Mouse (Mus musculus) mouse embryonic stem cell (cell line): ENCODE data around the gene Tubb2b.
"Not testable (repeated sequence)": the region's sequence is repeated elsewhere in the genome, so short reads cannot be mapped to it uniquely, and the experiment has no call there.

Experiments
- in situ Hi-C, 2 experiments: fragments of 300-500 bp; cut with MboI; formaldehyde crosslinking; loops; 1 replicate in 1 of 2; 3 replicates in 1 of 2; pipeline ENCODE4 v1.14.3; 2019 to 2020; ENCODE audit warnings: low sequenced_read_pairs in 2 of 2, low pct_unique_long_range_greater_than_20kb in 1 of 2, mixed read lengths in 1 of 2; ENCODE audit not compliant: unreplicated experiment in 1 of 2

The Tubb2b gene

GRCm38 (mm10) chr13:34114654-34115053, 15.6 kb downstream of the Tubb2b start:
- in situ Hi-C loops, result no loop called here

- in situ Hi-C loops, result no loop called here
Observed at GRCm38 (mm10) chr13:34113086-34113485, 17.2 kb downstream of the Tubb2b start.

- in situ Hi-C loops, result no loop called here
Observed at GRCm38 (mm10) chr13:34112369-34113081, 17.7 kb downstream of the Tubb2b start.

GRCm38 (mm10) chr13:34111878-34112277, 18.4 kb downstream of the Tubb2b start:
- in situ Hi-C loops, result no loop called here

GRCm38 (mm10) chr13:34111019-34111418, 19.2 kb downstream of the Tubb2b start:
- in situ Hi-C loops, result no loop called here

GRCm38 (mm10) chr13:34109677-34110058, 20.6 kb downstream of the Tubb2b start:
- in situ Hi-C loops, result no loop called here

GRCm38 (mm10) chr13:34109035-34109676, 21.1 kb downstream of the Tubb2b start:
- in situ Hi-C loops, result no loop called here

- in situ Hi-C loops, result no loop called here
Observed at GRCm38 (mm10) chr13:34106999-34107398, 23.3 kb downstream of the Tubb2b start.

GRCm38 (mm10) chr13:34106256-34106655, 24.0 kb downstream of the Tubb2b start:
- in situ Hi-C loops, result no loop called here

GRCm38 (mm10) chr13:34105364-34105763, 24.9 kb downstream of the Tubb2b start:
- in situ Hi-C loops, result no loop called here

- in situ Hi-C loops, result no loop called here
Observed at GRCm38 (mm10) chr13:34101908-34102307, 28.4 kb downstream of the Tubb2b start.

- in situ Hi-C loops, result no loop called here
Observed at GRCm38 (mm10) chr13:34101247-34101646, 29.0 kb downstream of the Tubb2b start.

GRCm38 (mm10) chr13:34100733-34101132, 29.5 kb downstream of the Tubb2b start:
- in situ Hi-C loops, result no loop called here

- in situ Hi-C loops, result no loop called here
Observed at GRCm38 (mm10) chr13:34097086-34097485, 33.2 kb downstream of the Tubb2b start.

- in situ Hi-C loops, result no loop called here
Observed at GRCm38 (mm10) chr13:34096455-34096854, 33.8 kb downstream of the Tubb2b start.

- in situ Hi-C loops, result no loop called here
Observed at GRCm38 (mm10) chr13:34095542-34096435, 34.5 kb downstream of the Tubb2b start.

GRCm38 (mm10) chr13:34089358-34089757, 40.9 kb downstream of the Tubb2b start:
- in situ Hi-C loops, result no loop called here

GRCm38 (mm10) chr13:34088871-34089288, 41.4 kb downstream of the Tubb2b start:
- in situ Hi-C loops, result no loop called here

GRCm38 (mm10) chr13:34088201-34088649, 42.0 kb downstream of the Tubb2b start:
- in situ Hi-C loops, result not testable (repeated sequence)
